Mouse (Mus musculus): ENCODE results near the gene Arhgef10l. TPM values are rescaled to one million over a fixed set of nuclear protein-coding genes. Genes with fewer than 3 reads are reported as not detected.

Gene Arhgef10l
- polyA plus RNA-seq, 1 experiment from 2014 or later = 18.2 TPM

DNA sequence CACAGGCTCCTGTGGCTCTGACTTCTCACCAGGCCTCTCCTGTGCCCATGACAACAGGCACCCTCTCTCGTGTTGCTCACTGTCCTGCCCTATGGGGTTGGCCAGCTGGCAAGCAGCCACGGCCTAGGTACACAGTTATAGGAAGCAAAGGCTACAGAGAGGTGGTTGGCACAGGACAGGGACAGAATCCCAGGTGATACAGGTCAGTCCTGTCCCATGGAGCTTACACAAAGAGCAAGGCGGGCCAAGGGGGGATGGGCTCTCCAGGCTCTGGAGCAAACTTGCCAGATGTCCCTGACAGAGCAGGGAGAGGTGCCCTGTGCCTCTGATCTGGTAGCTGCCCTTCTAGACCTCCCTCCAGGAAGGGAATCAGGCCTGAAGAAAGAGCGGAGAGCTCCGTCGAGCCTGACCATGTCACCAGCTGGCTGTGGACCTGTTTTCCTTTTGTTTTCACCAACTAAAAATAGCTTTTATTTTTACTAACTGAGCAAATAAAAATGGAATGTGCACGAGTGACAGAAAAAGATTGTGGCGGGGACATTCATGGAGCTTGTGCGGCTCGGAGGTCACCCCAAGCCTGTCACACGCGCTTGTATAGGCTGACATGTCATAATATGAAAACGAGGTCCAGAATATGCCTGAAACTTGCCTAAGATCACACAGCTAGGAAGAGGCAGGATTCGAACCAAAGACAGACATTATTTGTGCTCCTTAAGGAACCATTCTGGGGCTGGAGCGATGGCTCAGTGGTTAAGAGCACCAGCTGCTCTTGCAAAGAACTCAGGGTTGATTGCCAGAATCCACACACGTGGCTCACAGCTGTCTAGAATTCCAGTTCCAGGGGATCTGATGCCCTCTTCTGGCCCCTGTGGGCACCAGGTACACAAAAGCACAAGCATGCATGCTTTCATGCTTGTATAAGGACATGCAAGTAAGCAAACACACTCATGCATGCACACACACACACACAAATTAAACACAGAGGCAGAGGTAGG is 48.1 kb downstream of the Arhgef10l start:
- Histone ChIP-seq H3K36me3 (replicated peaks) (peaks cover 41% of the 10 kb centered on the region), H3K27ac (replicated peaks) (peak overlapping the region; percentile 75), H3K9me3 (no peaks in the 10 kb centered on the region), H3K4me3 (no peak overlapping the region), H3K4me1 (peaks cover 55% of the 10 kb centered on the region), H3K27me3 (replicated peaks; ENCODE audit: low read depth, poor library complexity, severe bottlenecking) (no peaks in the 10 kb centered on the region)
- 72% methylated on average over 16 of the region's 16 CpGs for WGBS
- peak; percentile 54 for DNase-seq (ENCODE audit: low spot score)

DNA sequence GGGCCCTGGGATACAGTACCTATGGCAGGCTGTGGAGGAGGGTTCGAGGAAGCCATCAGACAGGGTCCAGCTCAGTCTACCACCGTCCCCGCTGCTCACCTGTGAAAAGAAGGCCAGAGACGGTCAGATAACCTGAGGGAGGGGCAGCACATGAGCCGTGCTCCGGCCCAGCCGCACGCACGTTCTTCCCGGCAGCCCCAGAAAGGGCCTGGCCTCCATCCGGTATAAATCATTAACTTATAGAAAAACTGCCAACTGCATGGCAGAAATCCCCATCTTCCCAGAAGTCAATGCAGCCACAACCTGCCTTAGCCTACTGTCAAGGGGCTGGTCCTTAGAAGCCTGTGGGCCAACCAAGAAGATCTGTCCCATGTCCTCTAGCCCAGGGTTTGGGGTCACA is 48.9 kb downstream of the Arhgef10l start:
- Histone ChIP-seq H3K36me3 (replicated peaks) (peaks cover 49% of the 10 kb centered on the region), H3K4me1 (peaks cover 56% of the 10 kb centered on the region), H3K4me3 (no peak overlapping the region), H3K27ac (replicated peaks) (peak overlapping the region; percentile 75; the same call in 1 of the 2 replicates), H3K9me3 (no peaks in the 10 kb centered on the region), H3K27me3 (replicated peaks; ENCODE audit: low read depth, poor library complexity, severe bottlenecking) (no peaks in the 10 kb centered on the region)
- DNase-seq (ENCODE audit: low spot score) = no peak
- 92% methylated on average over 11 of the region's 11 CpGs for WGBS

DNA sequence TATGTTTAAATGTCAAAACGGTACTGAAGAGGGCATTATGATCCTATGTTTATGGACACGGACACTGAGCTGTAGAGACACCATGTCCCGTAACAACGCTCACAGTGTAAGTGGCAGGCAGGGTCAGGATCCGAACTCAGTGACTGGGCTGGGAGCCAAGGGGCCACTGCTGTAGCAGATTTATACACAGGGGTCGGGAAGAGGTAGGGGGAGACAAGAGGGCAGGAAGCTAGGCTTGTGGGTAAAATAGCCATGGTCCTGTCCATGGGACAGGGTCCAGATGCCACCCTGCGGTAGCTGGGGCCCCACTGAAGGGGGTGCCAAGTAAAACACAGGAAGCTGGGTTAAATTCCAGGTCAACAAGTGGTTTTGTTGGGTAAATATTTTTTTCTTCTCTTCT is 49.6 kb downstream of the Arhgef10l start:
- Histone ChIP-seq H3K27me3 (replicated peaks; ENCODE audit: low read depth, poor library complexity, severe bottlenecking) (no peaks in the 10 kb centered on the region), H3K9me3 (no peaks in the 10 kb centered on the region), H3K4me1 (peaks cover 60% of the 10 kb centered on the region), H3K27ac (replicated peaks) (no peak overlapping the region), H3K36me3 (replicated peaks) (peaks cover 47% of the 10 kb centered on the region), H3K4me3 (no peak overlapping the region)
- no peak for DNase-seq (ENCODE audit: low spot score)
- 80% methylated on average over 7 of the region's 7 CpGs for WGBS

- H3K4me1 ChIP-seq = peaks cover 60% of the 10 kb centered on the region
- H3K27me3 ChIP-seq (replicated peaks; ENCODE audit: low read depth, poor library complexity, severe bottlenecking) = no peaks in the 10 kb centered on the region
- no peak overlapping the region for H3K4me3 ChIP-seq
- H3K36me3 ChIP-seq (replicated peaks) = peaks cover 52% of the 10 kb centered on the region
- 88% methylated on average over 7 of the region's 7 CpGs for WGBS
- no peak overlapping the region for H3K27ac ChIP-seq (replicated peaks)
- H3K9me3 ChIP-seq = no peaks in the 10 kb centered on the region
- DNase-seq (ENCODE audit: low spot score) = no peak
Observed at GRCm38 (mm10) chr4:140615771-140616170, 50.0 kb downstream of the Arhgef10l start.

- Histone ChIP-seq H3K9me3 (no peaks in the 10 kb centered on the region), H3K27me3 (replicated peaks; ENCODE audit: low read depth, poor library complexity, severe bottlenecking) (no peaks in the 10 kb centered on the region), H3K27ac (replicated peaks) (no peak overlapping the region), H3K4me3 (no peak overlapping the region), H3K4me1 (peaks cover 61% of the 10 kb centered on the region), H3K36me3 (replicated peaks) (peaks cover 64% of the 10 kb centered on the region)
- no peak for DNase-seq (ENCODE audit: low spot score)
- 90% methylated on average over 5 of the region's 5 CpGs for WGBS
Observed at GRCm38 (mm10) chr4:140614553-140614952, 51.3 kb downstream of the Arhgef10l start.

GRCm38 (mm10) chr4:140614145-140614544 is 51.7 kb downstream of the Arhgef10l start:
- Histone ChIP-seq H3K27ac (replicated peaks) (no peak overlapping the region), H3K4me1 (peaks cover 61% of the 10 kb centered on the region), H3K36me3 (replicated peaks) (peaks cover 68% of the 10 kb centered on the region), H3K27me3 (replicated peaks; ENCODE audit: low read depth, poor library complexity, severe bottlenecking) (no peaks in the 10 kb centered on the region), H3K9me3 (no peaks in the 10 kb centered on the region), H3K4me3 (no peak overlapping the region)
- 83% methylated on average over 6 of the region's 6 CpGs for WGBS
- DNase-seq (ENCODE audit: low spot score) = no peak

DNA sequence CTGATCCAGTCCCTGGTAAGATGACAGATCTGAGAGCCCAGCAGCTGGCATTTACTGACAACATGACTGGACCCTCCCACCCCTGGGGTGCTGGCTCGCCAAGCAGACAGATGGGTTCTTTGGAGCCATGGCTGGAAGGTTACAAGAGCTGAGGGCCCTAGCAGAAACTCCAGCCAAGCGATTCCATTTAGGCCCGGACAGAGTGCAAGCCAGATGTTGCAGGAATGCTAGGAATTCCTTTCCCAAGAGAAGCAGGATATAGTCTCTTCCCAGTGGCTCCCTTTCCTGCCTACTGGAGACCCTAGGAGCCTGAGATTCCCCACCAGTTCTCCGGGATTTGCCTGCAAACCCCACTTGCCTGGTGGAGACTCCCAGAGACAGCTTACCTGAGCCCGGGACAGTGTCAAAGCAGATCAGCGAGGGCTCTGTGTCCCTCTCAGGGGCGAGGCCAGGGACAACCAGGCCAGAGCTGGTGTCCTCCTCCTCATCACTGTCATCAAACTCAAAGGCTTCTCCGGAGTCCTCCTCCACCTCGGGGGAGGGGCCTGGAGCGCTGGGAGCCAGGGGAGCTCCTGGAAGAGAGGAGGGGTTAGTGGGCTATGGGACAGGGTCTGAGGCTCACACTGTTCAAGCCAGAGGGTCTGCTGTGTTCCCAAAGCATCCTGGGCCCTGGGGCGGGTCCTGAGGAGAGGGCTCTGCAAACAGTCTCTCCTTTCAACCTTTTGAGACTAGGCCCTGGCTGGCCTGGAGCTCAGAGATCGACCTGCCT is 54.8 kb downstream of the Arhgef10l start:
- Histone ChIP-seq H3K4me3 (peak overlapping the region; percentile 23), H3K27me3 (replicated peaks; ENCODE audit: low read depth, poor library complexity, severe bottlenecking) (no peaks in the 10 kb centered on the region), H3K9me3 (no peaks in the 10 kb centered on the region), H3K27ac (replicated peaks) (peak overlapping the region; percentile 73), H3K36me3 (replicated peaks) (peaks cover 91% of the 10 kb centered on the region), H3K4me1 (peaks cover 42% of the 10 kb centered on the region)
- WGBS = 17% methylated on average over 12 of the region's 12 CpGs
- peak; percentile 45 for DNase-seq (ENCODE audit: low spot score)

- H3K27ac ChIP-seq (replicated peaks) = no peak overlapping the region
- peaks cover 36% of the 10 kb centered on the region for H3K4me1 ChIP-seq
- no peak for DNase-seq (ENCODE audit: low spot score)
- no peaks in the 10 kb centered on the region for H3K9me3 ChIP-seq
- no peak overlapping the region for H3K4me3 ChIP-seq
- WGBS = 79% methylated on average over 9 of the region's 9 CpGs
- no peaks in the 10 kb centered on the region for H3K27me3 ChIP-seq (replicated peaks; ENCODE audit: low read depth, poor library complexity, severe bottlenecking)
- peaks cover 88% of the 10 kb centered on the region for H3K36me3 ChIP-seq (replicated peaks)
Observed at GRCm38 (mm10) chr4:140608228-140608720, 57.5 kb downstream of the Arhgef10l start.

- peaks cover 81% of the 10 kb centered on the region for H3K36me3 ChIP-seq (replicated peaks)
- 87% methylated on average over 7 of the region's 7 CpGs for WGBS
Observed at GRCm38 (mm10) chr4:140606779-140607178, 59.0 kb downstream of the Arhgef10l start.

GRCm38 (mm10) chr4:140606197-140606596 is 59.6 kb downstream of the Arhgef10l start:
- Histone ChIP-seq H3K27ac (replicated peaks) (no peak overlapping the region), H3K9me3 (no peaks in the 10 kb centered on the region), H3K4me1 (peaks cover 25% of the 10 kb centered on the region), H3K4me3 (no peak overlapping the region), H3K36me3 (replicated peaks) (peaks cover 79% of the 10 kb centered on the region), H3K27me3 (replicated peaks; ENCODE audit: low read depth, poor library complexity, severe bottlenecking) (no peaks in the 10 kb centered on the region)
- WGBS = 85% methylated on average over 7 of the region's 7 CpGs
- DNase-seq (ENCODE audit: low spot score) = no peak

More at GRCm38 (mm10) chr4:140606779-140607178, 59.0 kb downstream of the Arhgef10l start:
- no peak for DNase-seq (ENCODE audit: low spot score)
- no peak overlapping the region for H3K4me3 ChIP-seq
- H3K9me3 ChIP-seq = no peaks in the 10 kb centered on the region
- no peaks in the 10 kb centered on the region for H3K27me3 ChIP-seq (replicated peaks; ENCODE audit: low read depth, poor library complexity, severe bottlenecking)
- H3K4me1 ChIP-seq = peaks cover 30% of the 10 kb centered on the region
- no peak overlapping the region for H3K27ac ChIP-seq (replicated peaks)

GRCm38 (mm10) chr4:140605790-140606189 is 60.0 kb downstream of the Arhgef10l start:
- 88% methylated on average over 7 of the region's 7 CpGs for WGBS
- Histone ChIP-seq H3K4me1 (peaks cover 21% of the 10 kb centered on the region), H3K27me3 (replicated peaks; ENCODE audit: low read depth, poor library complexity, severe bottlenecking) (no peaks in the 10 kb centered on the region), H3K9me3 (no peaks in the 10 kb centered on the region), H3K27ac (replicated peaks) (no peak overlapping the region), H3K4me3 (no peak overlapping the region), H3K36me3 (replicated peaks) (peaks cover 79% of the 10 kb centered on the region)
- no peak for DNase-seq (ENCODE audit: low spot score)

DNA sequence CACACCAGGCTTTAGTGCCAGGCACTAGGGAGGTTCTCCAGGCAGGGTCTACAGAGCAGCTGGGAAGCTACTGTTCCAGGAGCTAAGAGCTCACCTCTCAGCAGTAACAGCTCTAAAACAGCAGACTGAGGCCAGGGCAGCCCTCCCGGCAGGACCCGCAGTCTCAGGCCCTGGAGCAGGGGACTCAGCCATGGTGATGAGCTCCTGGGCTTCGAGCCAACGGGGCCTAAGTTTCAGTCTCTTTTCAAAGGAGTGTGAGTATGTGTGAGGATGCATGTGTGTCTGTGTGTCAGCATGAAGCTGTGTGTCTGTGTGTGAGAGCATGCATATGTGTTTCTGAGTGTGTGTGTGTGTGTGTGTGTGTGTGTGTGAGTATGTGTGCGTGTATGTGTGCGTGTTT is 60.6 kb downstream of the Arhgef10l start:
- Histone ChIP-seq H3K27me3 (replicated peaks; ENCODE audit: low read depth, poor library complexity, severe bottlenecking) (no peaks in the 10 kb centered on the region), H3K4me3 (no peak overlapping the region), H3K27ac (replicated peaks) (no peak overlapping the region), H3K4me1 (peaks cover 15% of the 10 kb centered on the region), H3K36me3 (replicated peaks) (peaks cover 79% of the 10 kb centered on the region), H3K9me3 (no peaks in the 10 kb centered on the region)
- no peak for DNase-seq (ENCODE audit: low spot score)
- 91% methylated on average over 6 of the region's 6 CpGs for WGBS
